Mouse (Mus musculus): Measurements from ENCODE around the gene Nipsnap1.
A peak's percentile ranks its signal among the peaks of the same experiment; 100 is the strongest.

The Nipsnap1 gene

GRCm38 (mm10) chr11:4873755-4874475 lies at the start of gene Nipsnap1:
Nipsnap1 (plus strand) TSS chr11:4873951.
- DNase-seq: peak; percentile 79

- DNase-seq: no peak
Observed at GRCm38 (mm10) chr11:4826152-4826778, 47.5 kb upstream of the Nipsnap1 start.

- no peak for DNase-seq
Observed at GRCm38 (mm10) chr11:4827340-4827739, 46.4 kb upstream of the Nipsnap1 start.

- no peak for DNase-seq
Observed at GRCm38 (mm10) chr11:4827916-4828315, 45.8 kb upstream of the Nipsnap1 start.

- DNase-seq: no peak
Observed at GRCm38 (mm10) chr11:4831066-4831465, 42.7 kb upstream of the Nipsnap1 start.

- no peak for DNase-seq
Observed at GRCm38 (mm10) chr11:4833295-4833939, 40.3 kb upstream of the Nipsnap1 start.

- no peak for DNase-seq
Observed at GRCm38 (mm10) chr11:4835436-4835835, 38.3 kb upstream of the Nipsnap1 start.

- peak; percentile 30 for DNase-seq
Observed at GRCm38 (mm10) chr11:4836755-4837154, 37.0 kb upstream of the Nipsnap1 start.

- no peak for DNase-seq
Observed at GRCm38 (mm10) chr11:4837342-4837741, 36.4 kb upstream of the Nipsnap1 start.

GRCm38 (mm10) chr11:4838235-4838634 lies 35.5 kb upstream of the Nipsnap1 start:
- DNase-seq: no peak

GRCm38 (mm10) chr11:4840942-4841526 lies 32.7 kb upstream of the Nipsnap1 start:
- no peak for DNase-seq

GRCm38 (mm10) chr11:4848483-4849248 lies 25.1 kb upstream of the Nipsnap1 start:
- peak; percentile 35 for DNase-seq

GRCm38 (mm10) chr11:4849258-4849943 lies 24.4 kb upstream of the Nipsnap1 start, which contains the start of gene Nf2:
Nf2 (minus strand) TSS chr11:4849536.
- peak; percentile 88 for DNase-seq

GRCm38 (mm10) chr11:4850404-4850803 lies 23.3 kb upstream of the Nipsnap1 start:
- no peak for DNase-seq

- no peak for DNase-seq
Observed at GRCm38 (mm10) chr11:4853021-4853420, 20.7 kb upstream of the Nipsnap1 start.

- no peak for DNase-seq
Observed at GRCm38 (mm10) chr11:4854181-4854580, 19.6 kb upstream of the Nipsnap1 start.

- DNase-seq: no peak
Observed at GRCm38 (mm10) chr11:4858416-4858815, 15.3 kb upstream of the Nipsnap1 start.

GRCm38 (mm10) chr11:4860986-4861385 lies 12.8 kb upstream of the Nipsnap1 start:
- DNase-seq: no peak

- DNase-seq: no peak
Observed at GRCm38 (mm10) chr11:4861816-4862604, 11.7 kb upstream of the Nipsnap1 start.

- no peak for DNase-seq
Observed at GRCm38 (mm10) chr11:4862730-4863129, 11.0 kb upstream of the Nipsnap1 start.

- peak; percentile 65 for DNase-seq
Observed at GRCm38 (mm10) chr11:4865645-4866251, 8.0 kb upstream of the Nipsnap1 start.
